Mouse (Mus musculus): ENCODE measurements at regions not wholly inside any gene's neighbourhood (a gene's known extent, or its start where the extent isn't known, plus 50 kb on each side); places are given as distances from the start of the nearest gene placed in this dataset.

DNA sequence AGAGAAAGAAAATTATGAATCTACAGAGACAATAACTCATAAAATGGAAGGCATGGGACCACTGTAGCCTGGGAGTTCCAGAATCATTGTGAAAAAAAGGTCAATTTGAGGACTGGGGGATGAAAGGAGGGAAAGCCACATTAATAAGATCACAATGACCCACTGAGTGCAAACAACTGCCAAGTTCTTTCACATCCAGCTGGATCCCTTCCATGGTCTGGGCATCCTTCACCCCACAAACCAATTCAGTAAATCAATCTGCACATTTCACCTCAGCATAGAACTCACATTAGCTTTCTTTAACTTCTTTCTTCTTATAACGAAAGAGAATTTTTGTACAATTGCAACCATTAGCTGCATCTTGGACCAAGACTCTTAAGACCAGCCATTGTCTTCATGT, 169.4 kb downstream of the Gm19410 start:
- no peak for DNase-seq (ENCODE audit: low read depth, low spot score)

DNA sequence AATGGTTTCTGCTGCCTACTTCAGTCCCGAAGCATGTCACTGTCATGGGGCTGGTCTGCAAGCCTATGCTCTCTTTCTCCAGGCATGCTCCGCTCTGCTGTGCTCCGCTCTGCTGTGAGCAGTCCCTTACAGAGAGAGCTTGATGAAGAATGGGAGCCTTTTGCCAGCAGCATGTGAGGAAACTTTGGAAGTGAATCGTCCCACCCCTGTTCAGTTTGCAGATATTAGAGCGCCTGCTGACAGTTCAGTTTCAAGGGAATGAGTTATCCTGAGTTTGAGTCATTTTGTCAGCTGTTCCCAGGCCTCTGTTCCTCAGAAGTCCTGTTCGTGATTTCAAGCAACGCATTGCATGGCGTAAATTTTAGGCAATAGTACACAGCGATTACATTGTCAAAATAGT, 173.6 kb downstream of the Gm19410 start:
- no peak for DNase-seq (ENCODE audit: low read depth, low spot score)

DNA sequence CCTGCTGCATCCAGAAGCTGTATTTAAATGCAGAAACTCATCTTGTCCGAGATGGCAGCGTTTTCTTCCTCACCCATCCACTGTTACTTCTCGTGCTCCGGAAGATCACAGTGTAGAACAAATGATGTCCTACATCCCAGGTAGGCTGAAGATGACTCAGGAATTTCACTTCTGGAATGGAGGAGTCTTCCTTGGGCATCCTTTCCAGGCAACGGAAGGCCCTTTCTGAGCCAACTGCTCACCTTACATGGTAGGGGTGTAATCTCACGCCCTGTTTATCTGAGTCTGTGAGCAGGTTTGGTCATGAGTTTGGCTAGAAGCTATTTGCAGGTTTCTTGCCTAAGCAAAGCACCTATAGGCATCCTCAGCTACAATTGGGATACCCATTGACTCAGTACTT, 176.9 kb downstream of the Gm19410 start:
- no peak for DNase-seq (ENCODE audit: low read depth, low spot score)

DNA sequence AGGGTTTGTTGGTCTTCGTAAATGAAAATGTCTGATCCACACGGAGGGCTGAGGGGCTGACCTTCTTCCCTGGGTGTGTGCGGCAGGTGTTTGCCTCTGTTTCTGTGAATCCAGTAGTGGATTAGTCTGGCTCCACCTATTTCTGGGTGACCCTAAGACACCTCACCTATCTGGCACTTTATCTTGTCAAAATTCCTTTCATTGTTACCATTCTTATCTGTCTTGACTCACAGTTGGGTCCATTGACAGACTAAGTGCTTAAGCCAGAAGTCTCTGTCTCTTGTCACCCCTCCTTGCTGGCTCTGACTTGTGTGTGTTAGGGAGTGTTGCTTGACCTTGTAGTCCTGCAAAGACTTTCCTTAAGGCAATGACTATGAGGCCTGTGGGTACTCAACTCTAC, 178.1 kb downstream of the Gm19410 start:
- DNase-seq (ENCODE audit: low read depth, low spot score), result no peak

DNA sequence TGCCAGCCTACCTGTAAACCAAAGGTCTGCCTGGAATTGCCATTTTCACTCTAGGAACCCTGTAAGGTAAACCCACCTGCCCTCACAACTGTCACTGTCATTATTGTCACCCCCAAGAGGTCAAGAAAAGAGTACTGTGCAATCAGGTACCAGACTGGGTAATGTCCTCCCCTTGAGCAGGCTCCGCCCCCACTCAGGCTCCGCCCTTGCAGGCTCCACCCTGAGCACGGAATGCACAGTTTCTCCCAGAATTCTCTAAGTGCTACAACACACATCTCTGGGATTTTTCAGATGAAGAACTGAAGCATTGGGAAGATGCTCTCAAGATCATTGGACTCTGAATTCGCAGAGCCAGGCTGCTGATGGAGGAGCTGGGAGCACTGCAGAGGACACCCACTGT, 178.9 kb downstream of the Gm19410 start:
- DNase-seq (ENCODE audit: low read depth, low spot score), result no peak

DNA sequence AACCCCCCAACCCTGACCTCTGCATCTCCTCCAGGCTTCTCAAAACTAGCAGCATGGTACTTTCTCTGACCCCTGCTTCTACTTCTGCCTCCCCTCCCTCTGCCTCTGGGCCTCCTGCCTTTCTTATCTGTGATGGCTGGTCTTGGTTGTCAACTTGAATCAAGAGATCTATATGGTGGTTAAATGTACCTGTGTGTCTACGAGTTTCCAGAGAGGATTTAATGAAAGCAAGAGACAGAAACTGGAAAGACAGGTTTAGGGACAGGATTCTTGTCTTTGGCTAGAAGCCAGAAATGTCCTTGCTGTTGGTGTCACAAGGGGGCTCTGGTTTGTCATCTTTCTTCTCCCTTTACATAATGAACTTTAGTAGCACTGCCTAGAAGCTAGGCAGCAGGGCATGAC, 180.9 kb downstream of the Gm19410 start:
- no peak for DNase-seq (ENCODE audit: low read depth, low spot score)

DNA sequence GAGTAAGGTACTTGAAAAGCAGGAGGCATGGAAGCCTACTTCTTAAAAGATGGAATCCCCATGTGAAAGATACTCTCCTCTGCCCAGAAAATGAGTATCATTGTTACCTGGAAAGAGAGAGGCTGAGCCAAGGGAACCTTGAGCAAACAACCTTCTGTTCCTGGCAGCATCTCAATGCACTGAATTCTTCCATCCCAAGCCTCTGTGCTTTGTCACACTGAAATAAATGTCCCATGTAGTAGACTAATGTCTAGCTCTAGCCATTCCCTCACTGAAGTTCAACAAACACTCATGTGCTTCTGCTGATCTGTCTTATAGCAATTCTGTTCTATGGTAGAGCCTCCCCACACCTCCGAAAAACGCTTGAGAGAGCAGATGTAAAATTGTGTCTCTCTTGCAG, 182.6 kb downstream of the Gm19410 start:
- no peak for DNase-seq (ENCODE audit: low read depth, low spot score)

DNA sequence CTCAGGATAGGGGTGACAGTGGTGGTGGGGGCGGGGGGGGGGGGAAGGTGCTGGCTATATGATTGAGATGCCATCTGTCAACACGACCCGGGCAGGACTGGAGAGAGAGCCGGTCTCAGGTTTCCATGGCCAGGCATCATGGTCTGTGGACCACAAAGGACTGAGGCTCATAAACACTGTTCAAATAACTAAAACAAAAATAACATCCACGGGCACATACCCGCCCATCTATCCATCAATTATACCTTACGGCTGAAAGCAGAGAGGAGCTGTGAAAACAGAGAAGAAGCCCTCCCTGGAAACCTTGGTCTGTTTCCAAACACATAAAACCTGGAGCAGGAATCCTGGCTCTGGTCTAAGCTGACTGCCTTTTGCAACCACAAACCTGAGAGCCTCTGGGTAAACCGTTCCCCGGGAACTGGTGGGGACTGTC, 183.2 kb downstream of the Gm19410 start:
- DNase-seq (ENCODE audit: low read depth, low spot score), result no peak

DNA sequence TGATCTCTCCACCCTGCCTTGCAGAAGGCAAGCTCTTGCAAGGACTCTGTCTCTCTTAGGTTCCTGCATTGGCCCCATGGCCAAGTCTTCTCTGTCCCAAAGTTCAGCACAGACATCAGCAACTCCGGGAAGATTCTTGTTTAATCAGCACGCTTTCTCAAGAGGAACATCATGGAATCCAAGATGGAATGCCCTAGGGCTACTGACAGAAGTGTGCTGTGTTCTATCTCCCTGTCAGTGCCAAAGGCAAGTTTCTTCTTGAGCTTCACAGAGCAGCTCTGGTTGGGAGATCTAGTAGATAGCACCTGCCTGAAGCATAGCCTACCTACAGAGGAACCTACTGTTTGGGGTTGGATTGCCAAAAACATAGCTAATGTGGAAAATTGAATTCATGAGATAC, 189.9 kb downstream of the Gm19410 start:
- no peak for DNase-seq (ENCODE audit: low read depth, low spot score)

DNA sequence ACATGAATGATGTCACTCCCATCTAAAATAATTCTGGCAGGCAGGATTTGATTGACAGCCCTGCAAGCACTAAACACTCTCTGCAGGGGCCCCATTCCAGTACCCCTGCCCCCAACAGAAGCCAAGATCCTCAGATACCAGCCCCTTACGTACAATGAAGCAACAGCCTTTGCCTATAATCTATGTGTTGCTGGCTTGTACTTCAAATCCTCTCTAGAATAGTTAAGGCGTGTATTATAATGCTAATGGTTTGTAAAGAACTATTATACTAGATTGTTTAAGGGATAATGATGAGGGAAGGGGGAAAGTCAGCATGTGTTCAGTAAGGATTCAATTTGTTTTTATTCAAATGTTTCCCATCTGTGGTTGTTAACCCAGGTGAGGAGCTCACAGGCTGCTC, 190.7 kb downstream of the Gm19410 start:
- no peak for DNase-seq (ENCODE audit: low read depth, low spot score)

DNA sequence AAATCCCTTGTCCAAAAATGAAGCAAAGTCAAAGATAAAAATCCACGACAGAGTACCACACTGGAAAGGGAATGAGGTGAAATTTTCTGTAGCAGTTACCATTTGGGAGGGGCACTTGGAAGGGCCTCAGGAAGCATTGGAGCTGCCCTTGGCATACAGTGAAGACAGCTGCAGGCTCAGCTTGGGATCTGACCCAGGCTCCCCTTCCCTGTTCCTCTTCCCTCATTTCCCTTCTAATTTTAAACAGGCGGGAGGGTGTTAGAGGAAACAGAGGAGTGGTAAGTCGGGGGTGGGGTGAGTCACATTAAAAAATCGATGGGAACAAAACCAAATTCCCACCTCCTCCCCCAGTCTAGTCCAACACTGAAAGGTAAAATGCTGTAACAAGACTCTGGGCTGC, 193.6 kb downstream of the Gm19410 start:
- no peak for DNase-seq (ENCODE audit: low read depth, low spot score)

DNA sequence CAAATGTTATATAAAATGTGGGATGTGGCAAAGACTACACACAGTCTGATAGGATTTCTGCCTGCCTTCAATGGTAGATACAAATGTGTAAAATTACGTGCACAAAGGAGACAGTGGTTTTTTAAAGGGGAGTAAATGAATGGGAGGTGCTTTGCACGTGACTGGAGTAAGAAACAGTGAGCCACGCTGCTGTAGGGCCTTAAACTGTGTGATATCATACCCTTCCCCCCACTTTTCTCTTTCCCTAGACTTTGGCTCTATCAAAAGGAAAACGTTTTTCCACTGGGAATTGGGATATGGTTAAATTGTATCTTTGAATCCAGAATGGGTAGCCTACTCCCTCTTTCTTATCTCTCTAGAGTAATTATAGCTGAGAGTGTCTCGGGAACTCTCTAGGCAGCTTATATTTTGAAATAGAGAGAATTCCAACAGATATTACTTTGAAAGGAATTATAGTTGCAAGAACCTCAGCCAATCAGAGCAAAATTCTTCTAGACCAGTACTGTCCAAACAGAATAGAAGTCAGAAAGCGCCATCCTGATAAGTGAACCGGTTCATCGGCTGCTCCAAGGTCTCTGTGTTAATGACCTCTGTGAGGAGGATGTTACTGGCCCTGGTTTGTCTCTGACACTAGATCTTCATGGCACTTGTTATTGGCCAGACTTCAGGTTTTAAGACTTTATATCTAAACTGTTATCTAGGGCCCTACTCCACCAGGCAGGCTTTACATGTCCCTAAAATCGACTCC, 195.5 kb downstream of the Gm19410 start:
- no peak for DNase-seq (ENCODE audit: low read depth, low spot score)

DNA sequence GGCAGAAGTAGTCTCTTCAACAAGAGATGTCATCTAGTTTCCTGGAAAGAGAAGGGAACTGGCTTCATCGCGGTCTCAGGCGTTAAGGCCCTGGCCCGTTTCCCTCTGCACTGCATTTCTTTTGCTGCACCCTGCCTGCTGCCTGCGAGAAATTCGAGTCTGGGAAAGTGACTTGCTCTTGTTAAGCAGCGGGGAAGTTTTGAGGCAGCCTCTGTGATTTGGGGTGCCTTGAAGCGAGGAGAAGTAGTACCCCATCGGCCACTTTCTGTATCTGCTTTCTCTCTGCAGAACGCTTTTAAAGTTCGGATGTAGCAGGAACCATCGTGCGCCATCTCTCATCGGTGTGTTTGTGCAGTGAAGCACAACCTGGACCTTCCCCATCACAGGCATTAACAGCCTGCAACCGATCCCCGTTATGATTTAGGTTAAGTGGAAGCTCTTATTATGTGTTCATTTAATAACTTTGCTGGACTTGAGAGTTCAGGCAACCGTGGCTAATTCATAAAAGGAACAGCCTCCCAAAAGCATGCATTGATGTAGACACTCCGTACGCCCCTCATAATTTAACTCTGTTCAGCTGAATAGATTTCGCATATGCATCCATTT, 196.1 kb downstream of the Gm19410 start:
- DNase-seq (ENCODE audit: low read depth, low spot score), result no peak

DNA sequence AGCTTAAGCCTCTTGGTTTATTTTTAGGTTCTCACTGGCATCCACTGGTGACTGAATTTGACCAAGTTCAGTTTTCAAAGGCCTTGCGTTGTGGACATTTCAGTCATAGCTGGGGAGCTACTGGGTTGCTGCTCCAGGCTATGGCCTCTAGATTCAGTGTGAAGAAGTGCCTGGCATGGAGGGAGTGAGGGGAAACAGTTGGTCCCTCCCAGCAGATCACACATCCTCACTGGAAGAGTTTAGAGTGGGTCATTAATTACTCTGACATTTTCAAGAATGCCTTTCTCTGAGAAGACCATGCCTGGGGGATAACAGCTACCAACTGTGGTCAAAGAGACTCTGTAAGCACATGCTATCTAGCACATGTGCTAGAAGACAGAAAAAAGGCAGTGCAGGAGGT, 199.3 kb downstream of the Gm19410 start:
- DNase-seq (ENCODE audit: low read depth, low spot score), result no peak

DNA sequence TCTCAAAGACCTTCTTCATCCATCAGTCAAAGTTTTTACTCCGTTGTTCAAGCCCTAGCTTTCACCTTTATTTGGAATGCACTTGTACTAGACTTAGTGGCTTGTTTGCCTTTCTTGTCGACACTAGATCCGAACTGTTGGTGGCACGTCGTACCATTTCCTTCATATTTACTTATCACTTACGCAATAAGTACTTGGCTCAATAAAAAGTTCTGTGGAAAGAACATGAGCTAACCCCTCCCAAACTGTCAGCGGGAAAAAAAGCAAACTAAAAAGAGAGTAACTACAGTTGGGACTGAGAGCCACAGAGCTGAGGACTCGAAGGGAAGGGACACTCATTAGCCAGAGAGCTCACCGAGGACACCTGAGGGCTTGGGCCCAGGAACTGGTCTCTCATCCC, 202.8 kb downstream of the Gm19410 start:
- no peak for DNase-seq (ENCODE audit: low read depth, low spot score)

DNA sequence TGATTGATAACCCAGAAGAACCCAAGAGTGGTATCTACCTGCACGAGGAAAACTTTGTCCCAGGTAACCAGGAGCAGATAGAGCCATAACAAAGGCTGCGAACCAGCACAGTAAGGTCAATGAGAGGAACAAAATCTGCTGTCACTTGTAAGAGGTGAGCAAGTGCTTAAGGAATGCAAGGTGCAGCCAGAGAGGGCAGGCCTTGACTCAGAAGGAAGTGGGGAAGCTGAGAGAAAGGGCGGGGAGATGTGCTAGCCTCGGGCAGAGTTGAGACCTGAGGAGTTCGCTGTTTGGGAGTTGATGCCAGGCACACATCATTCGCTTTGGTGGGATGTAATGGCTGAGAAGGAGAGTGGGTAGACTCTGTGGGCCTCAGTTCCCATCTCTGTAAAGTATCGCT, 205.5 kb downstream of the Gm19410 start:
- DNase-seq (ENCODE audit: low read depth, low spot score), result no peak

DNA sequence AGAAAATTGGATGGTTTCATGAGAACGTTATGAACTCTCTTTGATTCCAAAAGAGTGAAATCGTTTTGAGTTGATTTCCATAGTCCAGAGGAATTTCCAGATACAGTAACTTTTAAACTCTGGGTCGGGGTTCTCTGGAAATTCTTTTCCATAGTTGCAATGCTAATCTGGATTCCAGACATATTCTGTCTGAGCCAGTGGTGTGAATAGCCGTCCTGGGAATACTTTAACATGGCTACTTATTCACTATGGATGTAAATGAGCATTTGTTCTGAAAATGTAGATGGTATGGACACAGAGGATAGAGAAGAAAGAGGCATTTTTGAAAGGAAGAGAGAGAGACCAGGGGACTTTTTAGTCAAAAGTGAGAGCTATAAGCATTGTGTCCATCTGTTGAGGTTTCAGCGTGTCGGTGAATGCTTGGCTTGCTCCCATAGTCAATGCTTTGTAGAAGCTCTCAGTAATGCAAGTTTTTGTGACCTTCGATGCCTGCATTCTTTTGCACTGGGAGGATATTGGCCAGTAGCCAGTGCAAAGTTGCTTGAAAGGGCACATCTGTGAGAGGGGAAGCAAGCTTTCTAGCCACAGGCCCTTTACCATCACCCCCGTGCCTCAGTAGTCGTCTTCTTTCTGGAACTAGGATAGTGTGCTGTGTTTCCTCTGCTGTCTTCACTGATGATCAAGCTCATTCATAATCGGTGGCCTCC, 208.9 kb downstream of the Gm19410 start:
- DNase-seq (ENCODE audit: low read depth, low spot score), result no peak

DNA sequence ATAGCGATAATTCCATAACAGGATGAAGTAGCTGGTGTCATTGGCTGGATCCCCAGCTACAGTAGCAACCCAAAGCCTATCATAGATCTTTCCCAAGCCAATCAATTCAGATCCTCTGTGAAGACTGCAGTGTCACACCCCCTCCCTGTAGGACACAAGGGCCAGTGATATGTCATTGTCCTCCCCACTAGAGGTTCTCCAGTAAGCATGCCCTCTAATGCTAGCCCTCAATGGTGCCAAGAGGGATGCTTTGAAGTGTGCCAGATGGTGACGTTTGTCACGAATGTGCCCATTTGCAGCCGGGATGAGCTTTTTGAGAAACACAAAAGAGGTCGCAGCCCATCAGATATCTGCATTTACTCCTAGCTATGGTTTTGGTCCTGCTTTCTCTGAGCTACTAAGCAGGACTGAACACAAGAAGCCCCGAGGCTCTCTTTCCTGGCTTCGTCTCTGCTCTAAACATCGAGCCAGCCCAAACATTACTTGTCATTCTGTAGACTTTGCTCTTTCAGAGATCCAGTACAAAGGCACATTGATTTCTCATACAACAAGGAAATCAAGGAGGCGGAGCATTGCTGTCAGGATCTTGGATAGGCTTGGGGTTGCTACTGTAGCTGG, 214.2 kb downstream of the Gm19410 start:
- no peak for DNase-seq (ENCODE audit: low read depth, low spot score)

DNA sequence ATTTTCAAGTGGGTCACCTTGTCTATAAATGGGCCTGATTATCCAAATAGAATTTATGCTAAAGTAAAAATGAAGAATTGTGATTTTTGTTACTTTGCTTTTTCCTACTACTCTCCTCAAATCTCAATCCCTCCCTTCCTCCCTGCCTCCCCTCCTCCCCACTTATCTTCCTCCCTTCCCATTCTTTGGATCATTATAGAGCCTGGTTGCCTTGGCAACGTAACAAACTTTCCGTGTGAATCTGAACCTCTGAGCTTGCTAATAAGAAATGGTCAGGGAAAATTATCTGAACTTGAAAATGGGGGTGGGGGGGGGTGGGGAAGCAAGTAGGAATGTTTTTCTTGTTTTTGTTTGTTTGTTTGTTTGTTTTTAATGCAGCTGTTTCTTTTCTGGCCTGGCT, 217.5 kb downstream of the Gm19410 start:
- DNase-seq (ENCODE audit: low read depth, low spot score), result no peak

DNA sequence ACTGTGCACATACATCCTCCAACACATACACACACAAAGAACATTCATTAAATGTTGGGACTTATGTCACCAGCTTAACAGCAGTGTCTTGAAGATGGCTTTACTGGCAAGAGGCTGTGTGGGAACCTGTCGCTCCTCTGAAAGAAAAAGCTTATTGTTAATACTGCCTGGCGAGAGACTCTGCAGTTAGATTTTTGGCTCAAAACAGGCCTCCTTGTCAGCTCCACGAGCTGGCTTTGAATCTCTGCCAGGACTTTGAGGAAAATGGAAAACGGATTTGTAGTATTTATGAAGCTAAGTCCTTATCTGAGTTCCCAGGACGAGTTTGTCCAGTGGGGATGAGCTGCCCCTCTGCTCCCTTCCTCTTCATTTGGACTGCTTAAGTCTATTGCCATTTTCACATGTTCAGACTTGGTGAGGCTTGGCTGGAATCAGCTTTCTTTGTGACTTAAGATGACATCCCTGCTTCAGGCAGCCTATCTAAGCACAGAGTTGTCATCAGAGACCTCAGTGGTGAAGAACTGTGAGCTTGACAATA, 219.6 kb downstream of the Gm19410 start:
- no peak for DNase-seq (ENCODE audit: low read depth, low spot score)

DNA sequence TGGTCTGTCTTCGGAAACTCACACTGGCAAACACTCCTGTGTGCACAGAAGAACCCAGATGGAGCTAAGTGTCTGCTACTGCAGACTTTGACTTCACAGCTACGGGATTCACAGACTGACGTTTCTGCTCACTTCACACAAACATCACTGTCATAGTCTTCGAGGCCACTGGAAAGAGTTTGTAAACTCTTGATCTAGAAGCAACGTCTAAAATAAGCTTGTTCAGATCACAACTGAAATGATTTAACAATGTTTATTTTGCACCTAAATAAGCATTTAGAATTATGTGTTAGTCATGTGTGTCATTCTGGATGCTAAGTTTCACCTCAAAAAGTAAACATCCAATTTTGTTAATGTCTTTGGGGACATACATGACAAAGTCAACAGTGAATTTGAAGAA, 221.7 kb downstream of the Gm19410 start:
- no peak for DNase-seq (ENCODE audit: low read depth, low spot score)

DNA sequence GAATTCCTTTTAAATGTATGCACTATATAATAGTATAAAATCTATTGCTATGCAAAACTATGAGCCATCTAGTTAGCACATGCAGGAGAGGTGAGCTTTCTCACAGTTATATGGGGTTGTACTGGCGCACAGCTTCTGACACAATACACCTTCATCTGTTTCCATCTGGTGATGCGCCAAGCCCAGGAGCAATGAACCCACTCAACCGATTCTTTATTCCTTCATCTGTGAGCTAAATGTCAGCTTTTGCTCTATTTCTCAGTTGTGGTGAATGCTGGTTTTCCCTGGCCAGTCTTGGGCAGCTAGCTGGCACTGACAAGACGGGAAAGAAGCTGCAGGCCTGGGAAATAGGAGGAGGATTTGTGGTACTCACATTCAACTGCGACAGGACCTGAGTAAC, 225.4 kb downstream of the Gm19410 start:
- no peak for DNase-seq (ENCODE audit: low read depth, low spot score)

All from A20 (cell line).